Mouse (Mus musculus): ENCODE data around the gene Lrch3. TPM values are rescaled to one million over a fixed set of nuclear protein-coding genes. Genes with fewer than 3 reads are reported as not detected.
A peak's percentile ranks its signal among the peaks of the same experiment; 100 is the strongest.
"Not testable (repeated sequence)": the region's sequence is repeated elsewhere in the genome, so short reads cannot be mapped to it uniquely, and the experiment has no call there.

Gene Lrch3
- polyA plus RNA-seq (2011; ENCODE audit: insufficient read depth, insufficient read length, low read depth, missing spikeins), result 32.5 and 32.9 TPM in 2 replicates

DNA sequence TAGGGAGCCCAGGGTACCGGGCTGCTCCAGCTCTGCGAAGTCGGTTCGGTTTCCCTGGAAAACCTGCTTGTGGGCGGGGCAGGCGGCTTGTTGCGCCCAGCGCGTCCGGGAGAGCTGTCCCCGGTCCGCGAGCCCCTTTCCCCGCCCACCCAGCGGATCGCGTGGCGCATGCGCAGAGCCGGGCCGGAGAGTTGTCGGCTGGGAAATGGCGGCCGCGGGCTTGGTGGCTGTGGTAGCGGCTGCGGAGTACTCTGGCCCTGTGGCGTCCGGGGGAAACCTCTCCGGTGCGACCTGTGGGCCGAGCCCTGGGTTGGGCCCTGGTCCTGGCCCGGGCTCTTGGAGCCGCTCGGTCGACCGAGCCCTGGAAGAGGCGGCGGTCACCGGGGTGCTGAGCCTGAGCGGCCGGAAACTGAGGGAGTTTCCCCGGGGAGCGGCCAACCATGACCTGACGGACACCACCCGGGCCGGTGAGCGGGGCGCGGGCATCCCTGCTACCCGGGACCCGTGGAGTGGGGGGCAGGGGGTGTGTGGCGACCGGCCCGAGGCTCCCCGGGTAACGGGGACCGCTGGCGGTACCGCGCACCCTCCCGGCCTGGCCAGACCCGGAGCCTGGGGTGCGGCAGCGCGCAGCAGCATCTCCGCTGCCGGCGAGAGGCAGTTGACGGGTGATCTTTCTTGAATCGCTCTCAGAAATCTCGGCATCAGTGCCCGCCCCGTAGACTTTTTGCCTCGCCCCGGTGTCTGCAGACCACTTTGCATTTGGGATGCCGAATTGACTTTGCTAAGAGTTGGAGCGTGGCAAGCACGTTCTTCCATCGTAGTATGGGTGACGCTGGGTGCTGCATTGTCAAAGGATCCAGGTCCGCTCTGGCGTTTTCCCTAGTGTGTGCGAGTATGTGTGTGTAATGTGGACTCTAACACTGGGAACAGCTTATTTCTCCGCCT, at the start of gene Lrch3:
Lrch3 (plus strand) TSS at position 164 of the 945 bp plus-strand sequence.
- peak within 1 kb of the TSS; percentile 93 for H3K4me3 ChIP-seq (ENCODE audit: low read depth, low read length)
- peak within 1 kb of the TSS; percentile 87 for H3K9ac ChIP-seq (ENCODE audit: low read depth, poor library complexity, severe bottlenecking)
- no peaks in the 10 kb centered on the region for H3K27me3 ChIP-seq (ENCODE audit: control insufficient read depth, insufficient read depth, low read length, poor library complexity, severe bottlenecking)
- no peak within 1 kb of the TSS for H3K27ac ChIP-seq (ENCODE audit: insufficient read depth, low read length)
- peak; percentile 43 for TF ChIP-seq POLR2A (IDR thresholded peaks at IDR 0.05; ENCODE audit: insufficient read depth, low read length)
- TF ChIP-seq EP300 (IDR thresholded peaks at IDR 0.05; ENCODE audit: insufficient read depth, low read depth, low read length), result no peak
- H3K4me1 ChIP-seq (ENCODE audit: control insufficient read depth, insufficient read depth, low read length), result no peaks in the 10 kb centered on the region
- H3K9me3 ChIP-seq (replicated peaks; ENCODE audit: control insufficient read depth, insufficient read depth, low read length, poor library complexity, severe bottlenecking), result no peaks in the 10 kb centered on the region
- H3K36me3 ChIP-seq (ENCODE audit: control insufficient read depth, insufficient read depth, low read length, poor library complexity, severe bottlenecking), result no peaks in the 10 kb centered on the region

DNA sequence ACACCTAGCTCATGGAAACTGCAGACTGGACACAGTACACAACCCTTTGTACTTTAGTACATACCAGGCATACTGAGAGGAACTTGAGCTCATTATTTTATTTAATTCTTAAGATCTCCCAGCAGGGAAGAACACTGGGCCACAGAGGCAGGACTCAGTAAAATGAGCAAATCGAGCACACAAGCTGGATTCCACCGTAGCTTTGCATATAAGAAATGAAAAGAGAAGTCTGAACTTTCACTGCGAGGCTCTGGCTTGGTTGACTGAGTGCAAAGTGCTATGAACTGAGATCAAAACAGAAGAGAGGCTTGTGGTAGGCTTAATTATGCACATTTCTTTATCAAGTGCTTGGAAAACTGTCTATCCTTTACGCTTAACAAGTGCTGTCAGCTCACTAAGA, 48.5 kb upstream of the Lrch3 start:
- Histone ChIP-seq H3K36me3 (ENCODE audit: control insufficient read depth, insufficient read depth, low read length, poor library complexity, severe bottlenecking) (no peaks in the 10 kb centered on the region), H3K9ac (ENCODE audit: low read depth, poor library complexity, severe bottlenecking) (no peak overlapping the region), H3K4me3 (ENCODE audit: low read depth, low read length) (no peak overlapping the region), H3K27ac (ENCODE audit: insufficient read depth, low read length) (no peak overlapping the region), H3K9me3 (replicated peaks; ENCODE audit: control insufficient read depth, insufficient read depth, low read length, poor library complexity, severe bottlenecking) (no peaks in the 10 kb centered on the region), H3K27me3 (ENCODE audit: control insufficient read depth, insufficient read depth, low read length, poor library complexity, severe bottlenecking) (no peaks in the 10 kb centered on the region), H3K4me1 (ENCODE audit: control insufficient read depth, insufficient read depth, low read length) (no peaks in the 10 kb centered on the region)
- TF ChIP-seq EP300 (IDR thresholded peaks at IDR 0.05; ENCODE audit: insufficient read depth, low read depth, low read length) (no peak), POLR2A (IDR thresholded peaks at IDR 0.05; ENCODE audit: insufficient read depth, low read length) (no peak), CTCF (IDR thresholded peaks at IDR 0.05; ENCODE audit: low read depth, low read length) (no peak)

DNA sequence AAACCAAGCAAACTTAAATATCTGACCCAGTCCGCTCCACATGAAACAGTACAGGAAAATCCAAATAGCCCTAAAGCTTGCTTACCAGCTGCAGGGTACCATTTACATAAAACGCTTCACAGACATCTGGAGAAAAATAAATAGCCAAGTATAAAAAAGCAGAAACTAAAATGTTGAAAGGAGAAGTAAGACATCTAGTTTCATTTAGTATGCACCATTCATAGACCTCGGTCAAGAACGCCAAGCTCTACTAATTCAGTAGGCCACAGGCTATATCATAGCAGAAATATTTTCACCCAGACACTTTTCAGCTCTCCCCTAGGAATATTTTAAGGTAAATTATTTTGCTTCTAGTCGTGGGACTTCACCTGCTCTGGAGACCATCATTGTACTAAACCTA, 47.2 kb upstream of the Lrch3 start:
- H3K27ac ChIP-seq (ENCODE audit: insufficient read depth, low read length), result no peak overlapping the region
- no peak overlapping the region for H3K4me3 ChIP-seq (ENCODE audit: low read depth, low read length)
- no peaks in the 10 kb centered on the region for H3K27me3 ChIP-seq (ENCODE audit: control insufficient read depth, insufficient read depth, low read length, poor library complexity, severe bottlenecking)
- no peak overlapping the region for H3K9ac ChIP-seq (ENCODE audit: low read depth, poor library complexity, severe bottlenecking)
- TF ChIP-seq POLR2A (IDR thresholded peaks at IDR 0.05; ENCODE audit: insufficient read depth, low read length), result no peak
- TF ChIP-seq CTCF (IDR thresholded peaks at IDR 0.05; ENCODE audit: low read depth, low read length), result no peak
- no peak for TF ChIP-seq EP300 (IDR thresholded peaks at IDR 0.05; ENCODE audit: insufficient read depth, low read depth, low read length)
- H3K9me3 ChIP-seq (replicated peaks; ENCODE audit: control insufficient read depth, insufficient read depth, low read length, poor library complexity, severe bottlenecking), result no peaks in the 10 kb centered on the region
- no peaks in the 10 kb centered on the region for H3K36me3 ChIP-seq (ENCODE audit: control insufficient read depth, insufficient read depth, low read length, poor library complexity, severe bottlenecking)
- H3K4me1 ChIP-seq (ENCODE audit: control insufficient read depth, insufficient read depth, low read length), result no peaks in the 10 kb centered on the region

DNA sequence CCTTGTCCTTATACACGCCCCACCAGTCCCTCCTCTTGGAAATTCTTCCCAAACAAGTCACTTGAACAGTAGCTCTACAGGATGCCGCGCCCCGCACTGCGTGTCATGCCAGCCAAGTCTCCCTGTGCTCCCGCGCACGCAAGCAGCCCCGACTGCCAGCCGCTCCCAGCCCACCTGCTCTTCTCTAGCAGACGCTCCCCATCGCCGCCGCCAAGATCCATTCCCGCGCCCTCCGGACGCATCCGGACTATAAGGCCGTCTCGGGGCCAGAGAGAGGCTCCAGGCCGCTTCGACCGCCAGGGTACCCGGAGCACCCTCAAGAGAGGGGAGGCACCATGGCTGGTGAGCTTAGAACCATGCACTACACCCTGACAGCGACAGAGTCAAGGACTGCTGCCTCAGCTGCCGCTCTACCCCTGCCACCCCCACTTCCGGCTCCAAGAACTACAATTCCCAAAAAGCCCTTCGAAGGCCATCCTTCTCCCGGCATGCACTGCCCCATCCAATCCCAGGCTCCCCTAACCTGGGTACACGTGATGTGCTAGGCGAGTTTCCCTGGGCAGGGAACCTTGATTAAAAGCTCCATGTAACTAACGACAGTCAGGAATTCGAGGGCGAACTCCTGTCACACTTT, 45.9 kb upstream of the Lrch3 start:
- peak; percentile 55 for TF ChIP-seq POLR2A (IDR thresholded peaks at IDR 0.05; ENCODE audit: insufficient read depth, low read length)
- no peak for TF ChIP-seq EP300 (IDR thresholded peaks at IDR 0.05; ENCODE audit: insufficient read depth, low read depth, low read length)
- Histone ChIP-seq H3K27ac (ENCODE audit: insufficient read depth, low read length) (no peak overlapping the region), H3K9me3 (replicated peaks; ENCODE audit: control insufficient read depth, insufficient read depth, low read length, poor library complexity, severe bottlenecking) (no peaks in the 10 kb centered on the region), H3K27me3 (ENCODE audit: control insufficient read depth, insufficient read depth, low read length, poor library complexity, severe bottlenecking) (no peaks in the 10 kb centered on the region), H3K9ac (ENCODE audit: low read depth, poor library complexity, severe bottlenecking) (peak overlapping the region; percentile 32), H3K4me1 (ENCODE audit: control insufficient read depth, insufficient read depth, low read length) (no peaks in the 10 kb centered on the region), H3K4me3 (ENCODE audit: low read depth, low read length) (peak overlapping the region; percentile 74), H3K36me3 (ENCODE audit: control insufficient read depth, insufficient read depth, low read length, poor library complexity, severe bottlenecking) (no peaks in the 10 kb centered on the region)

DNA sequence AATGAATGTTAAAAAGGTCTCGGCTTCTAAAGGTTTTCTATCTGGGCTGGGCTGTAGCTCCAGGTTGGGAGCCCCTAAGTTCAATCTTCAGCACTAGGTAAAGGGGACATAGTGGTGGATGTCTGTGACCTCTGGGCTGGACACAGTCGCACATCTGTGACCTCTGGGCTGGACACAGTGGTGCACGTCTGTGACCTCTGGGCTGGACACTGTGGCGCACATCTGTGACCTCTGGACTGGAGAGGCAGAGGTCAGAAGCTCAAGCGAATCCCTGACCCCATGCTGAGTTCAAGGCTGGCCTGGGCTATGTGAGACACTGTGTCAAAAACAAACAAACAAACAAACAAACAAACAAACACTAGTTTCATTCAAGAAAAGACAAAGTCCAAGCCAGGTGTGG, 43.7 kb upstream of the Lrch3 start:
- H3K27me3 ChIP-seq (ENCODE audit: control insufficient read depth, insufficient read depth, low read length, poor library complexity, severe bottlenecking), result no peaks in the 10 kb centered on the region
- no peaks in the 10 kb centered on the region for H3K36me3 ChIP-seq (ENCODE audit: control insufficient read depth, insufficient read depth, low read length, poor library complexity, severe bottlenecking)
- no peak overlapping the region for H3K9ac ChIP-seq (ENCODE audit: low read depth, poor library complexity, severe bottlenecking)
- no peak overlapping the region for H3K4me3 ChIP-seq (ENCODE audit: low read depth, low read length)
- TF ChIP-seq EP300 (IDR thresholded peaks at IDR 0.05; ENCODE audit: insufficient read depth, low read depth, low read length), result no peak
- no peak for TF ChIP-seq POLR2A (IDR thresholded peaks at IDR 0.05; ENCODE audit: insufficient read depth, low read length)
- no peak for TF ChIP-seq CTCF (IDR thresholded peaks at IDR 0.05; ENCODE audit: low read depth, low read length)
- H3K4me1 ChIP-seq (ENCODE audit: control insufficient read depth, insufficient read depth, low read length), result no peaks in the 10 kb centered on the region
- H3K27ac ChIP-seq (ENCODE audit: insufficient read depth, low read length), result no peak overlapping the region
- no peaks in the 10 kb centered on the region for H3K9me3 ChIP-seq (replicated peaks; ENCODE audit: control insufficient read depth, insufficient read depth, low read length, poor library complexity, severe bottlenecking)

DNA sequence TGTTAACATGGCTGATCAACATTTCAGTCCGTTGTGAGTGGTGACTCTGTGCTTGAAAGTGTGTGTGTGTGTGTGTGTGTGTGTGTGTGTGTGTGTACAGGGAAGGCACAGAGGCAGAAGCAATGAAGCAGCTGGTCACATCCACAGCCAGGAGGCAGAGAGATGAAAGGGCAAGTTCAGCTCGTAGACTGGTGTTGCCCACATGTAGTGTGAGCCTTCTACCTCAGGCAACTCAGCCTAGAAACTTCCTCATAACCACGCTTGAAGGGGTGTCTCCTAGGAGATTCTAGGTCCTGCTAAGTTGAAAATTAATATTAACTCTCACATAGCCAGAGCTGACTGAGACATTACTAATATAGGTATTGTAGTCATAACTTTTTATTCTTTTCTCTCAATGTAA, 40.5 kb upstream of the Lrch3 start:
- H3K36me3 ChIP-seq (ENCODE audit: control insufficient read depth, insufficient read depth, low read length, poor library complexity, severe bottlenecking), result no peaks in the 10 kb centered on the region
- H3K27ac ChIP-seq (ENCODE audit: insufficient read depth, low read length), result no peak overlapping the region
- no peaks in the 10 kb centered on the region for H3K27me3 ChIP-seq (ENCODE audit: control insufficient read depth, insufficient read depth, low read length, poor library complexity, severe bottlenecking)
- TF ChIP-seq EP300 (IDR thresholded peaks at IDR 0.05; ENCODE audit: insufficient read depth, low read depth, low read length) (no peak), CTCF (IDR thresholded peaks at IDR 0.05; ENCODE audit: low read depth, low read length) (no peak), POLR2A (IDR thresholded peaks at IDR 0.05; ENCODE audit: insufficient read depth, low read length) (no peak)
- no peak overlapping the region for H3K4me3 ChIP-seq (ENCODE audit: low read depth, low read length)
- H3K9ac ChIP-seq (ENCODE audit: low read depth, poor library complexity, severe bottlenecking), result no peak overlapping the region
- H3K4me1 ChIP-seq (ENCODE audit: control insufficient read depth, insufficient read depth, low read length), result no peaks in the 10 kb centered on the region
- no peaks in the 10 kb centered on the region for H3K9me3 ChIP-seq (replicated peaks; ENCODE audit: control insufficient read depth, insufficient read depth, low read length, poor library complexity, severe bottlenecking)

DNA sequence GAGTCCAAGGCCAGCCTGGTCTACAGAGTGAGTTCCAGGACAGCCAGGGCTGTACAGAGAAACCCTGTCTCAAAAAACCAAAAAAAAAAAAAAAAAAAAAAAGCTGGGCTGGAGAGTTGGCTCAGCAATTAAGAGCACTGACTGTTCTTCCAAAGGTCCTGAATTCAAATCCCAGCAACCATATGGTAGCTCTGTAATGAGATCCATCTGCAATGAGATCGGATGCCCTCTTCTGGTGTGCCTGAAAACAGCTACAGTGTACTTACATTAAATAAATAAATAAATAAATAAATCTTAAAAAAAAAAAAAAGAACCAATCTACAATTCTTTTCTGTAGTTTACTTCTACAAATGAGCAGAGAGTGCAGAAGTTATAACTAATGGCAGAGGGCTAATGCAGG, 38.6 kb upstream of the Lrch3 start:
- not testable (repeated sequence) for H3K36me3 ChIP-seq (ENCODE audit: control insufficient read depth, insufficient read depth, low read length, poor library complexity, severe bottlenecking); H3K9me3 ChIP-seq (replicated peaks; ENCODE audit: control insufficient read depth, insufficient read depth, low read length, poor library complexity, severe bottlenecking); H3K4me1 ChIP-seq (ENCODE audit: control insufficient read depth, insufficient read depth, low read length); H3K9ac ChIP-seq (ENCODE audit: low read depth, poor library complexity, severe bottlenecking); H3K4me3 ChIP-seq (ENCODE audit: low read depth, low read length); H3K27ac ChIP-seq (ENCODE audit: insufficient read depth, low read length); H3K27me3 ChIP-seq (ENCODE audit: control insufficient read depth, insufficient read depth, low read length, poor library complexity, severe bottlenecking)
